Mouse (Mus musculus) mouse embryonic stem cell (cell line): Measurements from ENCODE around the gene Plekha7.

Experiments
- in situ Hi-C, 2 experiments: fragments of 300-500 bp; cut with MboI; formaldehyde crosslinking; loops; 1 replicate in 1 of 2; 3 replicates in 1 of 2; pipeline ENCODE4 v1.14.3; 2019 to 2020; ENCODE audit warnings: low sequenced_read_pairs in 2 of 2, low pct_unique_long_range_greater_than_20kb in 1 of 2, mixed read lengths in 1 of 2; ENCODE audit not compliant: unreplicated experiment in 1 of 2

Gene Plekha7

DNA sequence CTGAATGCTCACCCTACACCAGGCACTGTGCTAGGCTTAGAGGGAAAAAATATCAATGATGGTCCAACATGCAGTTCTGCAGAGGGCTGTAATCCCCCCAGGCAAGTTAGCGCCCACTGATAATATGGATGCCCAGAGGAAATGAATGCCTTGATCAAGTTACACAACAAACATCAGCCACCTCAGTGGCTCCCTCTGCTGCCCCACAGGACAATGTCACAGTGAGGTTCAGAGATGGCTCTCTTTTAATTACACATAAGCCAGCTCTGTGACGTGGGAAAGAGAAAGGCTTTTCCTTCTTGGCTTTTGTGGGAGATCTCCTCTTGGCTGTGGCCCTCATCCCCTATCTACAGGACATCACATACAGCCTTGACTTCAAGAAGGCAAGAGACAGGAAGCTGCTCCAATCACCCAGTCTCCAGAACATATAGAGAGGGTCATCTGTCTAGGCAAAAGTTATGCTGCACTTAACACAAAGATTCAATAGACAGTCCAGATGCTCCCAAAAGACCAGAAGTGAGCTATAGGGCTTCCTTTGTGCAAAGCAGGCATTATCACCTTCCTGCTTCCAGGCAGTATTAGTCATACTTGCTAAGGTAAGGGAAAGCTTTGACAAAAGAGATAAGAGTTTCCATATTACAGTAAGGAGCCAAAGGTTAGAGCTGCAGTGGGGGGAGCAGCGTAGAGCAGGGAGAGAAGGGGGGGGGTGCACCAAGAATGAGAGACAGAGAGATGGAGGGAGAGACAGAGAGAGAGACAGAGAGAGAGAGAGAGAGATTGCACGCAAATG, 47.2 kb downstream of the Plekha7 start:
- in situ Hi-C loops, result no loop called here

- in situ Hi-C loops, result loop anchor here in 1 of 2 experiments (10.0 kb wide), 1 partner anchor 46 kb away; the partner anchor contains the start of gene Plekha7
Observed at GRCm38 (mm10) chr7:116258464-116259185, 49.6 kb downstream of the Plekha7 start.

DNA sequence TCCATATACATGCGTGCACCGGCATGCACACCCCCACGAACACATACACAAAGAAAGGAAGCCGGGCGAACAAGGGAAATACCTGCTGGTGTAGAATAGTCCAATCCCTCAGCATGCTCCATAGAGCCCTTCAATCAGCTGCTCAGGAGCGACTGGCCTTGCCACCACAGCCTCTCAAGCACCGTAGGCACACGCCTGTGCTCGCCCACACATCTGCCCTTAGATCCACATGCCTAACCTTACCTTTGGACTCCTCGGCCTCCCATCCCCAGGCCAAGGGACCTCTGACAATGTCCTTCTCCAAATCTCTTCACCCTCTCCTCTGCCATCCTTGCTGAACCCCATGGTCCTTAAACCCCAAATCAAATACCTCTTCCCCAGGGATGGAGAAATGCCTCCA, 50.2 kb downstream of the Plekha7 start:
- in situ Hi-C loops, result loop anchor here in 1 of 2 experiments (10.0 kb wide), 1 partner anchor 47 kb away; the partner anchor contains the start of gene Plekha7

DNA sequence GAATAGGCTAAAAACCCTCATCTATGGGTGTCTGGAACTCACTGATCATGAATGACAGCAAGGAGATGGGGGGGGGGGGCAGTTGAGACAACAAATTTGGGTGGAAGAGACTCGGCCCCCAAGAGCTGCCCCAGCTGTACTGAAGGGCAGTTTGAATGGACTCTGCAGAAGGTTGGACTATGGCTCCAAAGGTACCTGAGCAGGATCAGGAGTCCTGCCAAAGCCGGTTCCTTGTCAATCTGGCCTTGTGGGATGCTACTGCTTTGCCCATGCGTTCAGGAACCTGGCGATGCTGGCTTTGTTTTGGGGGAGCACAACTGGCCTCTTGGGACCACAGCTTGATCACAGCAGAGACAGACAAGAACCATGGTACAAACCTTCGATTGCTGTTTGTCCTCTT, 52.5 kb downstream of the Plekha7 start:
- in situ Hi-C loops, result loop anchor here in 1 of 2 experiments (10.0 kb wide), 1 partner anchor 49 kb away; the partner anchor contains the start of gene Plekha7

GRCm38 (mm10) chr7:116254660-116255059, 53.5 kb downstream of the Plekha7 start:
- in situ Hi-C loops, result loop anchor here in 1 of 2 experiments (10.0 kb wide), 1 partner anchor 50 kb away; the partner anchor contains the start of gene Plekha7

DNA sequence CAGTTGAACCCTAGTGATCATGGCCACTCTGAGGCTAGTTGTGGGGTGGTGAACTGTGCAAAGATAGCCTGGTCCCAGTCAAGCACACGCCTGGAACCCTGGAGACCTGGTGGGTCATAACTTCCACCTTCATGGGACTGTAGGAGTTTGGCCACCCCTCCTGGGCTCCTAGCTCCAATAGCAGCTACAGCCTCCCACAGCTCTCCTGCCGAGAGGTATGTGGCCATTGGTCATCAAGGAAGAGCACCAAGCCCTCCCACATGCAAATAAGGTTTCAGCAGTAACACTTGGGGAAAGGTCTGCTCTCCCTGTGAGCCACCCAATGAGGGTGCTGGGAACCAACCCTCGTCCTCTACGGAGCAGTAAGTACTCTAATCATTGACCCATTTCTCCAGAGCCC, 55.7 kb downstream of the Plekha7 start:
- in situ Hi-C loops, result loop anchor here in 1 of 2 experiments (10.0 kb wide), 1 partner anchor 52 kb away; the partner anchor contains the start of gene Plekha7

- in situ Hi-C loops, result loop anchor here in 1 of 2 experiments (10.0 kb wide), 1 partner anchor 53 kb away; the partner anchor contains the start of gene Plekha7
Observed at GRCm38 (mm10) chr7:116251516-116251915, 56.7 kb downstream of the Plekha7 start.

- in situ Hi-C loops, result no loop called here
Observed at GRCm38 (mm10) chr7:116248536-116248935, 59.6 kb downstream of the Plekha7 start.

DNA sequence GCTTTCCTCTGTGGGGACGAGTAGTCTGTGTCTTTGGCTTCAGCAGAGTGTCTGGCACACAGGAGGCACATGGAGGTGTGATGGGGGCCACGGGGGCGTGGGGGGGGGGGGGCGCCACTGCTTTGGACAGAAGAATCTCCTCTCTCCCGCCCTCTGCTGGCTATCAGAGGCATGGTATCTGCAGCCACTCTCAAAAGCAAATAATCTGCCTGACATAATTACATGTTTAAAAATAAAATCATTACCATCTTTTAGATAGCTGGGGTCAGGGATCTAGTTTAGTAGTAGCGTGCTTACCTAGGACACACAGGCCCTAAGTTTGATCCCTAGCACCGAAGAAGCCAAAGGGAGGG, 60.8 kb downstream of the Plekha7 start:
- in situ Hi-C loops, result no loop called here

DNA sequence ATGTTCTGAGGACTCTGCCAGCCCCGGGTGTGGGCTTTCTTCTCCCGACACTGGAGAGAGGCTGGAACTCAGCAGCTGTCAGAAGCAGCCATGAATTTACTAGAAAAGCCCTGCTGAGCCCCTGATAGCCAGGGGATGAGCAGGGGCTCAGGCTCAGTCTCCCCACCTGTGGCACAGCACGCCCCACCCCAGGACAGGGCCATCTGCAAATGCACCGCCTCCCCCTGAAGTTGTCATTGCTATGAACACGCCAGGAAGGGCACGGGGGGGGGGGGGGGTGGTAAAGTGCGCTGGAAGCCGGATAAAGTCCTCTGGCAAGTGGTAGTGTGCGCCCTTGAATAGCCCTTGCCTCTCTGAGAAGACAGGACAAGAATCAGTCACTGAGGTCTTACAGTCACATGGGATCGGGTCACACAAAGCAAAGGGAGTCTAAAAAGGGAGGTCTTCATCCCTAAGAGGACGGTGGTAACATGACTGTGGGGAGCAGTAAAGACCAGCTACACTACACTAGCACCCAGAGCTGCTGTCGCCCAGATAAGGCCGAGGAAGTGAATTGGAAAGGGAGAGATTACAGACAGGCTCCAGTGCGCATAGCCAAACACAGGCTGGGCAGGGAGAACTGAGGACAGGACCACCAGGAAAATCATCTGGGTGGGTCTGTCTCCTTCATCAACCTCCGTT, 61.3 kb downstream of the Plekha7 start:
- in situ Hi-C loops, result no loop called here

DNA sequence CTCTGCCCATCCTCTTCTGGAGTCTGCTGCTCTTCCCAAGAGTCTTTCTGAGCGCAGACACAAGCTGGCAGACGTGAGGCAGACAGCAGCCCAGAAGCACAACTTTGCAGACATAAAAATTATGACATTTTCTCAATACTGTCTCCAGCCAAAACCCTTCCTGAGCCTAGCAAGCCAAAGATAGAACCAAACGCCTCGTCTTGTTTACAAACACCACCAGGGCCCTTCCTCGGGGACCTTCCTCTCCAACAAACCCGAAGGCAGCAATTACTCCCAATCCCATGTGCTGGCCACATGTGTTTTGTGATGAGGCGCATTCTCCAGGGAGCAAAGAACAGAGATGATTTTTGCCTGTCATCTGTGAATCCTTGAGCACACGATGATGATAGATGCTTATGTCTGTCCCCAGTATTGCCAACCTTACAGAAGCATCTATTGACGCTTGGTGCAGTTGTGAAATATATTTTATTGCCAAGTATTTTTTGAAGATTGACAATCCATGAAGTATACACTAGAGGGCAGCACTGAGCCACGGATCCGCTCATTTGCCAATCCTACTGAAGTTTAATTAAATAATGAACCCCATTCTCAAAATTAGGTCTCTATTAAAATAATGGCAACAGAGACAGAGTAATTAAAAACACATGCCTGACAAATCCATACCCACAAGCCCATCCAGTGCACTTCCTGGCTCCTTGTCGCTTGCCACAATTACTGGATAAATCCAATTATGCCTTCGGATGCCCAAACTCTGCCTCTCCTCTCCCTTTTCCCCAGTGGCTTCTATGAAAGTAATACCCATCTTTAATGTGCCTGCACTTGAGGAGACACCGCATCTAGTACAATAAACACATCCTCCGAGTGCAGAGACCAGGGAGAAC, 62.1 kb downstream of the Plekha7 start:
- in situ Hi-C loops, result no loop called here

GRCm38 (mm10) chr7:116244302-116245165, 63.6 kb downstream of the Plekha7 start:
- in situ Hi-C loops, result no loop called here

DNA sequence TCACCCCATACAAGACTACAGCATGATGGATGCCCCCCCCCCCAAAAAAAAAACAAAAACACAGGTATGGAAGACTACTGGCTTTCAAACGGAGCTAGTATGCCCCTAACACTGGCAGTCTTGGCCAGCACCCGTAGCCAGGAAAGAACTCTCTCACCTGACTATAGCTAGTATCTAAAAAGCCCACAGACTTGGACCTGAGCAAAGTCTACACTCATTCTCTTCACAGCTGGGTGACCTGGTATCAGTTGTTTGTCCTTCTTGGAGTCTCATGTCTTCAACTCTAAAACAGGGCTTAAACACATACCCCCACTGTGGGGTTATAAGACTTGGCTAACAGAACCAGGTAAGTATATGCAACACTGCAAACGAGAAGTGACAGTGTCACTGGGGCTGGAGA, 65.4 kb downstream of the Plekha7 start:
- in situ Hi-C loops, result no loop called here

DNA sequence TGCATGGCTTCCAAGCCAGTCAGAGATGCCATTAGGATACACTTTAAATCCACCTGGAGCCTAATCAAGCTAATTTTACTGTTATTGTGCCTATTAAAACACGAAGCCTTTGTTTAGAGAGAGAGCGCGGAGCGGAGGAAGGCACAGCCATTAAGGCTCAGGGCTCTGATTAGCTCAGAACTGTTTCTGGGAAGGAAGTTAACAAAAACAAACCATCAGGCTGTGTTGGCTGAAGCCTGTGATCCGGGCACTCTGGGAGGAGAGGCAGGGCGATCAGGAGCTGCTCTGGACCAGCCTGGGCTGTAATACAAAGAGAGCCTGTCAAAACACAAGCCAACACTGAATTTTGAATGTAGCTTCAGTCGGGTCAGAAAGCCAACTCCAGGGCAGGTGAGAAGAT, 66.6 kb downstream of the Plekha7 start:
- in situ Hi-C loops, result no loop called here

- in situ Hi-C loops, result no loop called here
Observed at GRCm38 (mm10) chr7:116240791-116241474, 67.2 kb downstream of the Plekha7 start.

- in situ Hi-C loops, result no loop called here
Observed at GRCm38 (mm10) chr7:116240353-116240752, 67.8 kb downstream of the Plekha7 start.

DNA sequence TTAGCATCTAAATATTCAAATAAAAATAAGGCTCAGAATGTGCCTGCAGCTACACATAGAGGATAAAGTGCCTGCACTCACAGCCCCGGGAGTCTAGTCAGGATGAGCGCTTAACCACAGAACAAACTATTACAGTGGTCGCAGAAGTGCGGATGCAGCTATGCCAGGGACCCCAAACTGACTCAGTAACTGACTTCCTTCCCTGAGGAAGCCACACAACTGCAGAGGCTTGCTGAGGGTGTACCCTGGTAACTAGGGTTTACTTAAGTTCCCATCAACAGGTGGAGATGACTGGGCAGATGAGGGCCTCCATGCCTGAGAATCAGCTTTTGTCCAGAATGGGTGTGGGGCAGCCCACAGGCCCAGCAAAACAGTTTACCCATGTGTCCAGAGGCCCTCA, 69.9 kb downstream of the Plekha7 start:
- in situ Hi-C loops, result no loop called here
